Mouse (Mus musculus): ENCODE data around the gene Gm20431. TPM values are rescaled to one million over a fixed set of nuclear protein-coding genes. Genes with fewer than 3 reads are reported as not detected.

Gm20431 gene
- total and polyA plus RNA-seq, 2 experiments from 2014 or later: 9.8 to 10.7 TPM

GRCm38 (mm10) chr2:167675120-167675909 lies 14.0 kb upstream of the Gm20431 start:
- no peaks in the 10 kb centered on the region for H3K36me3 ChIP-seq (ENCODE audit: insufficient read depth, low read length)
- ATAC-seq (no peak), DNase-seq (ENCODE audit: low spot score) (peak; percentile 51)
- H3K9ac ChIP-seq (replicated peaks; ENCODE audit: low read length): no peak overlapping the region
- WGBS: 36% methylated on average over 14 of the region's 14 CpGs
- peak; percentile 70 for TF ChIP-seq CTCF (IDR thresholded peaks at IDR 0.05; ENCODE audit: low read depth)
- H3K27me3 ChIP-seq (ENCODE audit: insufficient read depth, low read length): no peaks in the 10 kb centered on the region
- 0 out of 2 replicates have a peak, but pooled peaks cover 3% of the 10 kb centered on the region for H3K4me1 ChIP-seq (ENCODE audit: insufficient read depth, low read length)
- no peaks in the 10 kb centered on the region for H3K9me3 ChIP-seq (ENCODE audit: low read length)
- H3K4me2 ChIP-seq (ENCODE audit: low read depth, low read length): no peak overlapping the region
- no peak overlapping the region for H3K4me3 ChIP-seq (ENCODE audit: low read length)
- no peak overlapping the region for H3K27ac ChIP-seq

GRCm38 (mm10) chr2:167672212-167672685 lies 11.0 kb upstream of the Gm20431 start:
- Histone ChIP-seq H3K4me3 (ENCODE audit: low read length) (no peak overlapping the region), H3K9me3 (ENCODE audit: low read length) (no peaks in the 10 kb centered on the region), H3K36me3 (ENCODE audit: insufficient read depth, low read length) (no peaks in the 10 kb centered on the region), H3K9ac (replicated peaks; ENCODE audit: low read length) (no peak overlapping the region), H3K27me3 (ENCODE audit: insufficient read depth, low read length) (no peaks in the 10 kb centered on the region), H3K27ac (no peak overlapping the region), H3K4me1 (ENCODE audit: insufficient read depth, low read length) (0 out of 2 replicates have a peak, but pooled peaks cover 3% of the 10 kb centered on the region), H3K4me2 (ENCODE audit: low read depth, low read length) (0 out of 2 replicates have a peak overlapping the region, but pooled peaks have one; percentile 21)
- no peak for TF ChIP-seq CTCF (IDR thresholded peaks at IDR 0.05; ENCODE audit: low read depth)
- DNase-seq (ENCODE audit: low spot score): peak; percentile 49
- ATAC-seq: peak; percentile 47
- WGBS: 28% methylated on average over 13 of the region's 13 CpGs

GRCm38 (mm10) chr2:167671101-167671633 lies 9.9 kb upstream of the Gm20431 start:
- Histone ChIP-seq H3K27ac (no peak overlapping the region), H3K27me3 (ENCODE audit: insufficient read depth, low read length) (no peaks in the 10 kb centered on the region), H3K9ac (replicated peaks; ENCODE audit: low read length) (no peak overlapping the region), H3K36me3 (ENCODE audit: insufficient read depth, low read length) (no peaks in the 10 kb centered on the region), H3K4me1 (ENCODE audit: insufficient read depth, low read length) (0 out of 2 replicates have a peak, but pooled peaks cover 3% of the 10 kb centered on the region), H3K9me3 (ENCODE audit: low read length) (no peaks in the 10 kb centered on the region), H3K4me2 (ENCODE audit: low read depth, low read length) (no peak overlapping the region), H3K4me3 (ENCODE audit: low read length) (no peak overlapping the region)
- TF ChIP-seq CTCF (IDR thresholded peaks at IDR 0.05; ENCODE audit: low read depth): no peak
- WGBS: 82% methylated on average over 5 of the region's 5 CpGs
- DNase-seq (ENCODE audit: low spot score) (no peak), ATAC-seq (no peak)

- H3K9me3 ChIP-seq (ENCODE audit: low read length): no peaks in the 10 kb centered on the region
- no peak for ATAC-seq
- H3K27me3 ChIP-seq (ENCODE audit: insufficient read depth, low read length): no peaks in the 10 kb centered on the region
- DNase-seq (ENCODE audit: low spot score): no peak
- H3K4me3 ChIP-seq (ENCODE audit: low read length): no peak overlapping the region
- 77% methylated on average over 4 of the region's 4 CpGs for WGBS
- 0 out of 2 replicates have a peak, but pooled peaks cover 3% of the 10 kb centered on the region for H3K4me1 ChIP-seq (ENCODE audit: insufficient read depth, low read length)
- no peaks in the 10 kb centered on the region for H3K36me3 ChIP-seq (ENCODE audit: insufficient read depth, low read length)
- no peak for TF ChIP-seq CTCF (IDR thresholded peaks at IDR 0.05; ENCODE audit: low read depth)
- no peak overlapping the region for H3K9ac ChIP-seq (replicated peaks; ENCODE audit: low read length)
- no peak overlapping the region for H3K27ac ChIP-seq
- H3K4me2 ChIP-seq (ENCODE audit: low read depth, low read length): no peak overlapping the region
These were observed 8.1 kb upstream of the Gm20431 start for GRCm38 (mm10) chr2:167669398-167669797.

- TF ChIP-seq CTCF (IDR thresholded peaks at IDR 0.05; ENCODE audit: low read depth): no peak
- ATAC-seq: no peak
- Histone ChIP-seq H3K4me3 (ENCODE audit: low read length) (no peak overlapping the region), H3K9me3 (ENCODE audit: low read length) (no peaks in the 10 kb centered on the region), H3K27ac (no peak overlapping the region), H3K27me3 (ENCODE audit: insufficient read depth, low read length) (no peaks in the 10 kb centered on the region), H3K36me3 (ENCODE audit: insufficient read depth, low read length) (no peaks in the 10 kb centered on the region), H3K9ac (replicated peaks; ENCODE audit: low read length) (no peak overlapping the region), H3K4me2 (ENCODE audit: low read depth, low read length) (no peak overlapping the region), H3K4me1 (ENCODE audit: insufficient read depth, low read length) (0 out of 2 replicates have a peak, but pooled peaks cover 3% of the 10 kb centered on the region)
- no peak for DNase-seq (ENCODE audit: low spot score)
- 90% methylated on average over 5 of the region's 5 CpGs for WGBS
These were observed 7.1 kb upstream of the Gm20431 start for GRCm38 (mm10) chr2:167668426-167668825.

- no peak overlapping the region for H3K4me2 ChIP-seq (ENCODE audit: low read depth, low read length)
- no peak for ATAC-seq
These were observed 4.8 kb upstream of the Gm20431 start for GRCm38 (mm10) chr2:167665972-167666713.

More at GRCm38 (mm10) chr2:167665972-167666713, 4.8 kb upstream of the Gm20431 start:
- Histone ChIP-seq H3K27ac (no peak overlapping the region), H3K4me3 (ENCODE audit: low read length) (no peak overlapping the region), H3K36me3 (ENCODE audit: insufficient read depth, low read length) (no peaks in the 10 kb centered on the region), H3K27me3 (ENCODE audit: insufficient read depth, low read length) (no peaks in the 10 kb centered on the region), H3K9ac (replicated peaks; ENCODE audit: low read length) (no peak overlapping the region), H3K9me3 (ENCODE audit: low read length) (no peaks in the 10 kb centered on the region), H3K4me1 (ENCODE audit: insufficient read depth, low read length) (peaks cover 6% of the 10 kb centered on the region; the same call in 1 of the 2 replicates)
- WGBS: 83% methylated on average over 18 of the region's 18 CpGs
- DNase-seq (ENCODE audit: low spot score): no peak
- no peak for TF ChIP-seq CTCF (IDR thresholded peaks at IDR 0.05; ENCODE audit: low read depth)
